Mouse (Mus musculus) intestine, postnatal 0 days (tissue): Measurements from ENCODE around the gene Hoxb5. TPM values are rescaled to one million over a fixed set of nuclear protein-coding genes. Genes with fewer than 3 reads are reported as not detected.
A peak's percentile ranks its signal among the peaks of the same experiment; 100 is the strongest.

Experiments used
- ATAC-seq: fragments of 200-750 bp; cut with Nextera tagmentation; 2 replicates; pipeline ENCODE4 v1.8.0; 2017; ENCODE audit warnings: mild to moderate bottlenecking, moderate TSS enrichment, moderate library complexity
- H3K27ac ChIP-seq: fragments of 300-500 bp; sonication (generic); 2 replicates; pipeline ENCODE4 v1.5.1; 2014; ENCODE audit warnings: mild to moderate bottlenecking, low read depth, low read length, moderate library complexity
- H3K27me3 ChIP-seq: fragments of 300-500 bp; sonication (generic); replicated peaks from 2 replicates; pipeline ENCODE4 v1.6.1; 2014; ENCODE audit warnings: low read length, mixed read lengths; ENCODE audit not compliant: control insufficient read depth, insufficient read depth
- H3K36me3 ChIP-seq: fragments of 300-500 bp; sonication (generic); 2 replicates; pipeline ENCODE4 v1.6.1; 2014; ENCODE audit warnings: mild to moderate bottlenecking, moderate library complexity; ENCODE audit not compliant: control insufficient read depth, insufficient read depth
- H3K4me1 ChIP-seq: fragments of 300-500 bp; sonication (generic); replicated peaks from 2 replicates; pipeline ENCODE4 v1.6.1; 2014; ENCODE audit warnings: antibody characterized with exemption, low read length, mixed read lengths; ENCODE audit not compliant: control insufficient read depth, insufficient read depth
- H3K4me2 ChIP-seq: fragments of 300-500 bp; sonication (generic); replicated peaks from 2 replicates; pipeline ENCODE4 v1.6.1; 2014; ENCODE audit warnings: low read depth, mild to moderate bottlenecking, moderate library complexity
- H3K4me3 ChIP-seq: fragments of 300-500 bp; sonication (generic); 2 replicates; pipeline ENCODE4 v1.5.1; 2014; ENCODE audit warnings: low read depth, low read length
- H3K9ac ChIP-seq: fragments of 300-500 bp; sonication (generic); 2 replicates; pipeline ENCODE4 v1.6.1; 2014; ENCODE audit warnings: mild to moderate bottlenecking, low read depth, low read length
- H3K9me3 ChIP-seq: fragments of 300-500 bp; sonication (generic); 2 replicates; pipeline ENCODE4 v1.6.1; 2016; ENCODE audit warnings: mixed run types; ENCODE audit not compliant: control insufficient read depth
- CTCF ChIP-seq: sonication (generic); IDR thresholded peaks from 2 replicates; pipeline ENCODE4 v1.5.1; 2016; ENCODE audit warnings: low read depth, mild to moderate bottlenecking, control low read depth, antibody characterized with exemption, moderate library complexity
- WGBS: fragments of 180-500 bp; shearing (Covaris S2); extraction: QIAGEN DNeasy Blood & Tissue Kit; methylation state at CpG from one replicate; pipeline ENCODE4 v1.1.7; 2014; 5-methylcytosine and 5-hydroxymethylcytosine counted together
- polyA plus RNA-seq: library from polyadenylated mRNA; unstranded; fragments of >200 nt; fragmentation: Nextera tagmentation; extraction: Ambion mirVana; gene quantifications from 2 replicates; pipeline ENCODE4 v1.2.1, GENCODE M21; 2015

The Hoxb5 gene
- polyA plus RNA-seq, 1 experiment from 2014 or later: 14.7 TPM

DNA sequence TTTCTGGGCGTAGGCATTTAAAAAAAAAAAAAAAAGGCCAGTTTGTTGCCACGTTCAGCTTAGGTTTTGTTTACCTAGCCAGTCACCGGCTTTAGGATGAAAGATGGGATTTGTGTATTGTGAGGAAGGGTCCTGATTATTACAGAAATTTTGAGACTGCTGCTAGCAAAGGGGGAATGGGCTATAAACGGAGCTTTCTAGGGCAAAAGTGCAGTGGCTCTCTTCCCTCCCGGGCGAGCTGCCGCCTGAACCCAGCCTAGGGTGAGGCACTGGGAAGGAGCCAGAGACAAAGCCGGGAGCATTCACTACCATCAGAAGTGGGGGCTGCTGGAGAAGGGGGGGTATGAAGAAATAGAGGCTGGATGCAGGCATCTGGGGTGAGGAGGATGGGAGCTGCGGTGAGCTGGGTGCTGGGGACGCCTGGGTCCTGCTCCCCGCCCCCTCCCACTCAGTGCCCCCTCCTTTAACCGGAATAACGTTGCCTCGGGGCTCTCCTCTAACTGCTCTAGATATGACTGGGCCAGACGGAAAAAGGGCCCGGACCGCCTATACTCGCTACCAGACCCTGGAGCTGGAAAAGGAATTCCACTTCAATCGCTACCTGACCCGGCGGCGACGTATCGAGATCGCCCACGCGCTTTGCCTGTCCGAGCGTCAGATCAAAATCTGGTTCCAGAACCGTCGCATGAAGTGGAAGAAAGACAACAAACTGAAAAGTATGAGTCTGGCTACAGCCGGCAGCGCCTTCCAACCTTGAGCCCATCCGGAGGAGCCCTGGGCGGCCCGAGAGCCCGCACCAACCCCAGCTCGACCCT lies 1.5 kb downstream of the Hoxb5 start:
- 19% methylated on average over 38 of the region's 38 CpGs for WGBS
- H3K4me1 ChIP-seq: no peaks in the 10 kb centered on the region; the same call in 1 of the 2 replicates
- no peaks in the 10 kb centered on the region for H3K36me3 ChIP-seq
- peak overlapping the region; percentile 68 for H3K27ac ChIP-seq
- no peak for TF ChIP-seq CTCF
- peak overlapping the region; percentile 55 for H3K9ac ChIP-seq
- H3K27me3 ChIP-seq: peaks cover 68% of the 10 kb centered on the region
- no peak for ATAC-seq
- H3K9me3 ChIP-seq: no peaks in the 10 kb centered on the region
- H3K4me2 ChIP-seq: peak overlapping the region; percentile 63
- peak overlapping the region; percentile 43 for H3K4me3 ChIP-seq

DNA sequence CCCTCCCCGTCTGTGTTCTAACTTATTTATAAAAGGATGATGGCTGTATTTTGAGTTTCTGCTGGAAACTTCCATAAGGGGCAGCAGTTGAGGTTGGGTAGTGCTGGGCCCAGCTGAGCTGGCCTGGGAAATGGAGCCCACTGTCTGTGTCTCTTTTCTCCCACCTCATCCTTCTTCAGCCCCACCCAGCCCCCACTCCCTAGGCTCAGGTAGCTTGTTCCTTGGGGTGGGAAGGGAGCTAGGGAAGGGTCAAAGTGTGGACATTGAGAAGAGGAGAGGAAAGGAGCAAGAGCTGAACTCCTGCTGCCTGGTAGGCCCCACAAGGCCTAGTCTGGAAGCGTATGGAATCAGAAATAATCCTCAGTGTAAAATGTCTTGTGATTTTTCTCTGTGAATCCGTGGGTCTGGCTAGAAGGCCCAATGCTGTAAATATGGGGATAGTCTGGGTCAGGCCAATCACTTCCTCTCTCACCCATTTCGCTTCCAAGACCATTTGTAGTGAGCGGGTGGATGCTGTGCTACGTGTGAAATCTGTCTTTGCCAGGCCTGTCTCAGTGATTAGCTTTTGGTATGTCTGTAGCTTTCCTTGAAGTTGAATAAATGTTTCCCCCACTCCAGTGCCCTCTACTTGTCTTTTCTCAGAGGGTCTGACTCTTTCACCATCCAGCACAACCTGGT lies 2.5 kb downstream of the Hoxb5 start:
- ATAC-seq: no peak
- Histone ChIP-seq H3K4me2 (peak overlapping the region; percentile 63), H3K27me3 (peaks cover 67% of the 10 kb centered on the region), H3K4me3 (0 out of 2 replicates have a peak overlapping the region, but pooled peaks have one; percentile 3), H3K4me1 (no peaks in the 10 kb centered on the region), H3K36me3 (no peaks in the 10 kb centered on the region), H3K27ac (peak overlapping the region; percentile 21; the same call in 1 of the 2 replicates), H3K9me3 (no peaks in the 10 kb centered on the region), H3K9ac (peak overlapping the region; percentile 55; the same call in 1 of the 2 replicates)
- WGBS: 63% methylated on average over 6 of the region's 6 CpGs
- TF ChIP-seq CTCF: no peak

DNA sequence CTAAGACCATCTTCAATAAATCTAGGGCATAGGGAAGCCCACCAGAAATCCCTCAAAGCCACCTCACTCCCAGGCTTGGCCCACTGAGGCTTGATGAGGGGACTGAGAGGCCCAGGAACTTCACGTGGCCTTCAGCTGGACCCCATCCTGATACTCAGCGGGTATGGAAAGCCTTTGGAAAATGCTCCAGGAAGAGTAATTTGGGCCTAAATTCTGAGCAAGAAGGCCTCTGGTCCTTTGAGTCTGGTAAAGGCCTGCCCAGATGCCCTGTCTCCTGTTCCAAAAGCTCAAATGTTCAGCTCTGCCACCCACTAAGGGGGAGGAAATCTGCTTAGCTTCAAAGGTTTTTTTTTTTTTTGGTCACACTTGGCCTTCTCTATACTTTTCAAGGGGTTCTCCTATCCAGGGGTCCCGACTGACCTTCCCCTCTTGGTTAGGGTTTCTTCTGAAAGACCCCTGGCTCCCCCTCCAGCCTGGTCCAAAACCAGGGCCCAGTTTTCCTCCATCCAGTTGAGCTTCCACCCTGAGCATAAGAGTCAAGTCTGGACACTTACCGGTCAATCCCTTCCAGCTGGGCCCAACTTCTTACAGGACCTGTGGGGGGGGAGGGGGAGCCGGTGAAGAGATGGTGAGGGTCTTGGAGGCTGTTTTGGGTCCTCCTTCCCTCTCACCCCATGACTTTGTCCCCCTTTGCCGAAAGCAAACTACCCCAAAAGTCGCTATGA lies 3.2 kb downstream of the Hoxb5 start:
- Histone ChIP-seq H3K27ac (0 out of 2 replicates have a peak overlapping the region, but pooled peaks have one; percentile 11), H3K27me3 (peaks cover 63% of the 10 kb centered on the region), H3K4me3 (peak overlapping the region; percentile 27), H3K36me3 (no peaks in the 10 kb centered on the region), H3K9me3 (no peaks in the 10 kb centered on the region), H3K4me1 (no peaks in the 10 kb centered on the region), H3K4me2 (peak overlapping the region; percentile 63), H3K9ac (peak overlapping the region; percentile 27; the same call in 1 of the 2 replicates)
- TF ChIP-seq CTCF: no peak
- ATAC-seq: no peak
- 31% methylated on average over 7 of the region's 7 CpGs for WGBS

DNA sequence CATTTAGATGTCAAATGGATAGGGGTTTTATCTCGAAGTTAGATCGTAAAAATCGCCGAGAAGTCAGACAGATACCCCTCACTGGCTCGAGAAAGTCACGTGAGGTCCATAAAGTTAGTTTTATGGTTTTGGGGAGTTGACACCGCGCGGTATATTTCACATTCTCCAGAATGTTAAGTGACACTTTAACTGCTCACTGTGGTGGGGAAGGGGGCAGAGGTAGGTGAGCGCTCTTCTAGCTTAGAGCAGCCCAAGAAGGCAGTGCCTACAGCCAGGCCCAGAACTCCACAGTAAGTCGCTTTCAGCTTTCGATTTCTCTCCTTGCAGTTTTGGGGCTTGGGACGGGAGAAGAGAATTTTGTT lies 3.8 kb downstream of the Hoxb5 start:
- Histone ChIP-seq H3K4me2 (peak overlapping the region; percentile 63), H3K27ac (no peak overlapping the region), H3K4me3 (peak overlapping the region; percentile 27), H3K36me3 (no peaks in the 10 kb centered on the region), H3K27me3 (peaks cover 58% of the 10 kb centered on the region), H3K9ac (no peak overlapping the region), H3K9me3 (no peaks in the 10 kb centered on the region), H3K4me1 (no peaks in the 10 kb centered on the region)
- no peak for ATAC-seq
- 9% methylated on average over 13 of the region's 13 CpGs for WGBS
- no peak for TF ChIP-seq CTCF

DNA sequence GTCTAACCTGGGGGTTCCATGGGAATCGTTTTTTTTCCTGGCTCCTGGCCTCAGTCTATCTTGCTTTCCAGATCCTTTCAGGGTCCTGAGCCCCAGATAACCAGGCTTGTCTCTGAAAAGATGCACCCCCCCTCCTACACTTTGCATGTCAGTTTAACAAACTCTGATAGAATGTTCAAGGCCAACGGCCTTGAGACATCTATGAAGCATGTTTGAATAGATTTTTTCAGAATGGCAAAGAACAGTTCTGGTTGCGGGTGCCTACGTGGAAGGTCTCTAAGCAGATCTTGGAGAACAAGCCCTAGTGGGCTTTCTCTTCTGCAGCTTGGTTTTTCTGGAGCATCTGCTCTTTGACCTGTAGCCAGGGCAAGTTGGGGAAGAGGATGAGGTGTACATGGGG lies 5.6 kb downstream of the Hoxb5 start:
- Histone ChIP-seq H3K36me3 (no peaks in the 10 kb centered on the region), H3K9me3 (no peaks in the 10 kb centered on the region), H3K27me3 (peaks cover 58% of the 10 kb centered on the region), H3K27ac (peak overlapping the region; percentile 21; the same call in 1 of the 2 replicates), H3K4me3 (no peak overlapping the region), H3K4me2 (peak overlapping the region; percentile 63), H3K9ac (no peak overlapping the region), H3K4me1 (no peaks in the 10 kb centered on the region)
- 35% methylated on average over 4 of the region's 4 CpGs for WGBS
- no peak for ATAC-seq
- TF ChIP-seq CTCF: no peak

DNA sequence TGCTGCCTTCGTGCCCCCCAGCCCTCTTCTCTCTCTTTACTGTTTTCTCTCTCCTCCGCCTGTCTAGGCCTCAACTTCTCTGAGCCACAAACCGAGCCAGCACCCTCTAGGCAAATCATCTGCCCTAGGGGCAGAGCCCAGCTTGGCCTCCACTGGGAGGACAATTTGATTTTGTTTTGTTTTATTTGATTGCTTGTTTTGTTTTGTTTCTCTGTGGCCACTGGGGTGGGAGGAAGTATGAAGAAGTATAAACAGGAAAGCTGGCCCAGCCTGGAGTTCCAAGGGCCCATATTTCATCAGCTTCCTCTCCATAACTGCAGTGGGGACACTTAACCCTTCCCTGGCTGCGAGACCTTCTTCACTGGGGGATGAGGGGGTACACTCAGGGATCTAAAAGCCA lies 6.2 kb downstream of the Hoxb5 start:
- Histone ChIP-seq H3K36me3 (no peaks in the 10 kb centered on the region), H3K9ac (no peak overlapping the region), H3K9me3 (no peaks in the 10 kb centered on the region), H3K4me3 (no peak overlapping the region), H3K4me1 (no peaks in the 10 kb centered on the region), H3K4me2 (peak overlapping the region; percentile 63), H3K27me3 (peaks cover 60% of the 10 kb centered on the region), H3K27ac (peak overlapping the region; percentile 21)
- WGBS: 39% methylated on average over 4 of the region's 4 CpGs
- no peak for ATAC-seq
- TF ChIP-seq CTCF: no peak
